Mouse (Mus musculus) heart, embryonic 15.5 days (tissue): Measurements from ENCODE around the gene Nrxn2. TPM values are rescaled to one million over a fixed set of nuclear protein-coding genes. Genes with fewer than 3 reads are reported as not detected.

ENCODE experiments used
- ATAC-seq: fragments of 200-750 bp; cut with Nextera tagmentation; replicated peaks from 2 replicates; pipeline ENCODE4 v1.8.0; 2017; ENCODE audit warnings: low read depth, moderate TSS enrichment; ENCODE audit not compliant: insufficient number of reproducible peaks, insufficient read depth, low FRiP score
- H3K27ac ChIP-seq: fragments of 300-500 bp; sonication (generic); 2 replicates; pipeline ENCODE4 v1.5.1; 2015; ENCODE audit warnings: mild to moderate bottlenecking, inconsistent platforms
- H3K27me3 ChIP-seq: fragments of 300-500 bp; sonication (generic); 2 replicates; pipeline ENCODE4 v1.6.1; 2015; ENCODE audit warnings: inconsistent platforms
- H3K36me3 ChIP-seq: fragments of 300-500 bp; sonication (generic); 2 replicates; pipeline ENCODE4 v1.6.1; 2015; ENCODE audit warnings: mild to moderate bottlenecking, inconsistent platforms
- H3K4me1 ChIP-seq: fragments of 300-500 bp; sonication (generic); replicated peaks from 2 replicates; pipeline ENCODE4 v1.6.1; 2015; ENCODE audit warnings: inconsistent platforms
- H3K4me2 ChIP-seq: fragments of 300-500 bp; sonication (generic); 2 replicates; pipeline ENCODE4 v1.6.1; 2015; ENCODE audit warnings: inconsistent platforms, mild to moderate bottlenecking, moderate library complexity
- H3K4me3 ChIP-seq: fragments of 300-500 bp; sonication (generic); 2 replicates; pipeline ENCODE4 v1.5.1; 2015; ENCODE audit warnings: mild to moderate bottlenecking, inconsistent platforms
- H3K9ac ChIP-seq: fragments of 300-500 bp; sonication (generic); 2 replicates; pipeline ENCODE4 v1.6.1; 2015; ENCODE audit warnings: mild to moderate bottlenecking, inconsistent platforms
- H3K9me3 ChIP-seq: fragments of 300-500 bp; sonication (generic); replicated peaks from 2 replicates; pipeline ENCODE4 v1.6.1; 2016; ENCODE audit warnings: inconsistent platforms
- WGBS: fragments of 180-500 bp; shearing (Covaris S2); methylation state at CpG from one replicate; pipeline ENCODE4 v1.1.7; 2015; ENCODE audit warnings: mixed read lengths; 5-methylcytosine and 5-hydroxymethylcytosine counted together
- polyA plus RNA-seq: library from polyadenylated mRNA; unstranded; fragments of >200 nt; fragmentation: Nextera tagmentation; extraction: Ambion mirVana; gene quantifications from 2 replicates; pipeline ENCODE4 v1.2.1, GENCODE M21; 2015

Gene Nrxn2
- polyA plus RNA-seq, 1 experiment from 2014 or later, result 0.60 TPM

DNA sequence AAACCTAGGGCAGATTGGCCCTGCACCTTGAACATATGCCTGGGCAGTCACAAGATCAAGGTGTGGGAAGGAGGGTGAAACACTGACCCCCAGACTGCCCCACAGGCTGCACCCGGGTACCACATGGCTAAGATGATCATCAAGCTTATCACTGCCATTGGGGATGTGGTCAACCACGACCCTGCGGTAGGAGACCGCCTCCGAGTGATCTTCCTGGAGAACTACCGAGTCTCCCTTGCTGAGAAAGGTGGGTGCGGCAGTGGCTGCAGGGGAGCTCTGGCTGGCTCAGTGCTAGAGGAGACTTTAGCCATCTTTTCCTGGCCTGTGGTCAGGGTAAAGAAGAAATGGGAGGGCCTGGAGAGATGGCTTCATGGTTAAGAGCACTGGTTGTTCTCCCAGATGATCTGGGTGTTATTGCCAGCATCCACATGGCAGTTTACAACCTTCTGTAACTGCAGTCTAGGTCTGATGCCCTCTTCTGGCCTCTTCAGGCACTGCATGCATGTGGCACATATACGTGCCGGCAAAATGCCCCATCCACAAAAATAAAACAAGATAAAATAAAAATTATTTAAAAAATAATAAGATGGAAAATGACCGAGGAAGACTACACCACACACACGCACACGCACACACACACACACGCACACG lies 25.7 kb upstream of the Nrxn2 start:
- ATAC-seq, result no peak
- no peak overlapping the region for H3K27ac ChIP-seq
- H3K4me3 ChIP-seq, result no peak overlapping the region
- WGBS, result 92% methylated on average over 14 of the region's 14 CpGs
- peaks cover 48% of the 10 kb centered on the region for H3K36me3 ChIP-seq
- H3K4me2 ChIP-seq, result no peak overlapping the region
- peaks cover 4% of the 10 kb centered on the region for H3K4me1 ChIP-seq
- no peaks in the 10 kb centered on the region for H3K9me3 ChIP-seq
- no peak overlapping the region for H3K9ac ChIP-seq
- H3K27me3 ChIP-seq, result no peaks in the 10 kb centered on the region

DNA sequence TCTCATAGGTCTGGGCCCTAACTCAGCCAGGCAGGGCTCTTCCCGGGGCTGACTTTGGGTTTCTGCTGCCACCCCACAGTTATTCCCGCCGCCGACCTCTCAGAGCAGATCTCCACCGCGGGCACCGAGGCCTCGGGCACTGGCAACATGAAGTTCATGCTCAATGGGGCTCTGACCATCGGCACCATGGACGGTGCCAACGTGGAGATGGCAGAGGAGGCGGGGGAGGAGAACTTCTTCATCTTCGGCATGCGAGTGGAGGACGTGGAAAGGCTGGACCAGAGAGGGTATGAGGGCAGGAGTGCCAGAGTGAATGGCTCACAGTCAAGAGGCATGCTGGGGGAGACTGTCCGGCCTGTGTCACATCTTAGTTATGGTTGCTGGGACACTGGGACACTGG lies 24.9 kb upstream of the Nrxn2 start:
- no peaks in the 10 kb centered on the region for H3K27me3 ChIP-seq
- no peak overlapping the region for H3K27ac ChIP-seq
- no peak overlapping the region for H3K4me3 ChIP-seq
- H3K4me1 ChIP-seq, result peaks cover 9% of the 10 kb centered on the region
- no peaks in the 10 kb centered on the region for H3K9me3 ChIP-seq
- H3K36me3 ChIP-seq, result peaks cover 48% of the 10 kb centered on the region
- no peak for ATAC-seq
- no peak overlapping the region for H3K9ac ChIP-seq
- no peak overlapping the region for H3K4me2 ChIP-seq
- WGBS, result 86% methylated on average over 16 of the region's 16 CpGs

DNA sequence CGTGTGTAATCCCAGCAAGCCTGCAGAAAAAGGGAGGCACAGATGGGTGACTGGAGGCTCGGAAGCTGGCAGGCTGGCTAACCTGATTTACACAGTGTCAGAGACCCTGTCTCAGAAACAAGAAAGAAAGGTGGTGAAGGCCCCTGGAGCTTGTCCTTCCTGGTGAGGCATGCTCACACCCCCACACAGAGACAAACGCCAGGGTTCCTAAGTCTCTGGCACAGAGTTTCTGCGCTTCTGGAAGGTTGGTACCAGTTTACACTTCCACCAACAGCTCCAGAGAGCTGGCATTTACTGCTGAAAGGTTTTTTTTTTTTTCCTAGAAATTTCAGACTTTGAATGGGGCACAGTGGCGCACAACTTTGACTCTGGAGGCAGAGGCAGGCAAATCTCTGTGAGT lies 22.3 kb upstream of the Nrxn2 start:
- Histone ChIP-seq H3K4me3 (no peak overlapping the region), H3K4me2 (no peak overlapping the region), H3K27me3 (no peaks in the 10 kb centered on the region), H3K4me1 (peaks cover 30% of the 10 kb centered on the region), H3K27ac (no peak overlapping the region), H3K9me3 (no peaks in the 10 kb centered on the region), H3K9ac (no peak overlapping the region), H3K36me3 (peaks cover 33% of the 10 kb centered on the region)
- WGBS, result 89% methylated on average over 5 of the region's 5 CpGs
- no peak for ATAC-seq

DNA sequence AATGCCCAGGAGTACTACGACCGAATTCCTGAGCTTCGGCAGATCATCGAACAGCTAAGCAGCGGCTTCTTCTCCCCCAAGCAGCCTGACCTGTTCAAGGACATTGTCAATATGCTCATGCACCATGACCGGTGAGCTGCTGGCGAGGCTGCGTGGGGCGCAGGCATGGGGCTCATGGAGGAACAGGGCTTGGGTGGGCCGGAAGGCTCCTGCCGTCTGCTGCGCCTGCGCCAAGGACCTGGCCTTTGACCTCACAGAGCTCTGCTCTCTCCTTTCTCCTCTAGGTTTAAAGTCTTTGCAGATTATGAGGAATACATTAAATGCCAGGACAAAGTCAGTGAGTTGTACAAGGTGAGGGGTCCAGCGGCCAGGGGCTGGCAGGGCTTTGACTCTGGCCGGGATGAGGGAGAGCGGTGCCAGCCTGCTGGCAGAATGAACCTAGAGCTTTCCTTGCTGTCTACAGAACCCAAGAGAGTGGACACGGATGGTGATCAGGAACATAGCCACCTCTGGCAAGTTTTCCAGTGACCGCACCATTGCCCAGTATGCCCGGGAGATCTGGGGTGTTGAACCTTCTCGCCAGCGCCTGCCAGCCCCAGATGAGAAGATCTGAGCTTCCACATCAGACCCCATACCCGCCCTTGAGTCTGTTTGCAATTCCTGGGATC lies 20.8 kb upstream of the Nrxn2 start:
- WGBS, result 84% methylated on average over 22 of the region's 22 CpGs
- H3K36me3 ChIP-seq, result peaks cover 18% of the 10 kb centered on the region
- H3K27me3 ChIP-seq, result peaks cover 9% of the 10 kb centered on the region; the same call in 1 of the 2 replicates
- no peak for ATAC-seq
- H3K4me2 ChIP-seq, result peak overlapping the region; percentile 100; the same call in 1 of the 2 replicates
- no peaks in the 10 kb centered on the region for H3K9me3 ChIP-seq
- H3K4me1 ChIP-seq, result peaks cover 38% of the 10 kb centered on the region
- no peak overlapping the region for H3K9ac ChIP-seq
- H3K4me3 ChIP-seq, result no peak overlapping the region
- H3K27ac ChIP-seq, result 0 out of 2 replicates have a peak overlapping the region, but pooled peaks have one; percentile 74

DNA sequence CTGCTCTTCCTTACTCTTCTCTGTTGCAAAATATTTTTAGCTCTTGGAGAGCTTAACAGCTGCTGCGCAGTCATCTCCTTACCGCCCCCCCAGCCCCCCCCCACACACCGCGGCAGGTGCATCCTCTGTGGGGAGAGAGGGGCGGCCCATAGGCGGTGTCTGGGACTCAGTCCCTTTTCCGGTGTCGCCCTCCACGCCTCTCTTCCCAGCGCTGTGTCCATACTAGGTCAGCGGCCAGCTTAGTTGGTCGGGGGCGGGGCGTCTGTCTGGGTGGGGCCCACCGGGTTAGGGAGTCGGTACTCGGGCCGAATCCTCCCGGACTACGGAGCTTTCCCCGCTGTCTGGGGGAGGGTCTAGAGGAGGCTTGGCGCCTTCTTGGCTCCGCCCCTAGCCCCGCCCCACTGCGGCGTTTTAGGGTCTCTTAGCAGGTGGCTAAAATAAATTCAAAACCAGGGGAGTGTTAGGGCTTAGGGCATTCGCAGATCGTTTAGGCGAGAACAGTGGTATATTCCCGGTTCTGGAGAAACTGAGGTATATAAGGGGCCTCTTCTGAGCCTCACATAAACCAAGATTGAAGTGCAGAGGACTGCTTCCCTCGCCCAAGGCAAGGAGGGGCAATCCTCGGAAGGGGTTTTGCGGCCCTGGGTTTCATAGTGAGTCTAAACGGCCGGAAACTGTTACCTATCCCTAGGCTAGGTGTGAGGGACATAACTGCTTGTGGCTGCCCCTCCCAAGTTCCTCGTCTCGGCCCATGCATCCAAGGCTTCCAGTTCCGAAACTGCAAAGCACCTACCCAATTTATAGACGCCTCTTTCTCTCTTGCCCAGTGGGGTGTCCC lies 19.9 kb upstream of the Nrxn2 start:
- peaks cover 38% of the 10 kb centered on the region for H3K4me1 ChIP-seq
- peaks cover 9% of the 10 kb centered on the region; the same call in 1 of the 2 replicates for H3K36me3 ChIP-seq
- H3K27me3 ChIP-seq, result peaks cover 16% of the 10 kb centered on the region; the same call in 1 of the 2 replicates
- peak; percentile 62 for ATAC-seq
- H3K27ac ChIP-seq, result peak overlapping the region; percentile 74
- H3K9ac ChIP-seq, result peak overlapping the region; percentile 72
- no peaks in the 10 kb centered on the region for H3K9me3 ChIP-seq
- H3K4me2 ChIP-seq, result peak overlapping the region; percentile 100
- WGBS, result under 1% methylated on average over 39 of the region's 39 CpGs
- H3K4me3 ChIP-seq, result peak overlapping the region; percentile 69

DNA sequence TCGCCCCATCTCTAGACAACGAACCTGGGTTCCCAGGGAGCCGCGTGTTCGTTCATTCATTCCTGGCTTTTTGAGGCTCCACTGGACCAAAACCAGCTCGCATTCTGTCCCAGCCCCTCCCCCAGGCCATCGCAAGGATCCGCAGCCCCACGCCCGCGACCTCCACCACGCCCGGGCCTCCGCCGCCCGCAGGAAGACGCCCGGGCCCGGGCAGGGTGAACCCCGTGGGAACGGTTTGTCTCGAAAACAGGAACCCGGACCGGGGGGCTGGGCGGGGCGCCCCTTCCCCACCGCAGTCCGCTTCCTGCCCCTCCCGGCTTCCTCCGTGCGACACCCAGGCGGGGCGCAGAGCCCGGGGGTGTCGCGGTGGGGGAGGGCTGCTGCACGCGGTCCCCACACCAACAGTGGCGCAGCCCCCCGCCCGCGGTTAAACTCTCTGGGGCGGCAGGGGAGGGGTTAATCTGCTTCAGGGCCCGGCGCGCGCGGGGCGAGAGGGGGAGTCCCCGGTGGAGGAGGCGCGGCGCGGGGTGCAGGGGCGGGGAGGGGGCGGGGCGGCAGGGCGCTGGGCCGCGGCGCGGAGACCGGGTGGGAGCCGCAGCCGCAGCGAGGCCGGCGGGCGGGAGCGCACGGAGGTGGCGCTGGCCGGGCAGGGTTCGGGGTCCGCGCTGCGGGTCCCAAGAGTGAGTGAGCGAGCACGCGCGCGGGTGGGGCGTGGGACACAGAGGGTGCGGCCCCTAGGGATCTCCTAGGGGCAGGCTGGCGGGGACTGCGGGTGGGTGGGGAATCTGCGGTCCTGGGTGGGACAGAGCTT lies 19.0 kb upstream of the Nrxn2 start, which contains the start of gene Rasgrp2:
TSS of gene Rasgrp2 (plus strand) at position 56 of the 811 bp plus-strand sequence.
- ATAC-seq, result 0 out of 2 replicates have a peak, but pooled peaks have one; percentile 0

DNA sequence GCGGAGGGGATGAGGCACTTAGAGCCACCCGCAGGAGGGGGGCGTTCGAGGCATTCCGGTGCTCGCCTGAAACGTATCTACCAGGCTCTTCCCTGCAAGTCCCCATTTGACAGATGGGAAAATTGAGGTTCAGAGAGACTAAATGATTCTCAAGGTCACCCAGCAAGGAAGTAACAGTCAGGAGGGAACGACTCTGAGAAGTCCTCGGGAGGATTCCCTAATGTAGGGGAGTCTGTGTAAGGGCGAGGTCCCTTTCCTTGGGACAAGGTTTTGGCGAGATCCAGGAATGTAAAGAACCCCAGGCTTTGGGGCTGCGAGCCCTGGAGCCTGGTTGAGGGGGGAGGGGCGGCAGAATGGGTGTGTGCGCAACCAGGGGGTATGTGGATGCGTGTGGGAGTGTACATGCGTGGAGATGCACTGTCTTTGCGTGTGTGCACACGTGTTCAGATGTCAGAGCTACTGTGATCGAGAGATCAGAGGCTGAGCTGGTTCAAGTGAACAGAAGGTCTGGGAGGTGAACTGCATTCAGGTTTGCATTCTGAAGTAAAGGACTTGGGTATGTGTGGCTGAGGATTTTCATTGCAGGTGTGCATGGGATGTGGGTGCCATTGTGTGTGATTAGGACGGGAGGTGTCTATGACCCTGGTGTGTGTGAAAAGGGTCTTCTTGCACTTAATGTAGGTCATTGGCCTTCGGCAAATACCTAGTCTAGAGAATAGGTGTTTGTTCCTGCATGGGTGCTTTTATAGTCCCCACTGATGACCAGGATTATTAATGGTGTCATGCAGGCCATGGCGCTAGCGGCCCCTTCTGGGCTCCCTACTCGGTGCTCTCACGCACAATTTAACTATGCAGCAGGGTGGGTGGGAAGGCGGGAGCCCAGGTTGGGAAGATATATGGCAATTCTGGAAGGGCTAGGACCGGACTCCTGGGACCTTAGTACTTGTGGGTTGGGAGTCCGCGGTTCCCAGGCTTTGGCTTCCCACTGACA lies 18.1 kb upstream of the Nrxn2 start:
- Histone ChIP-seq H3K4me2 (peak overlapping the region; percentile 100), H3K4me3 (peak overlapping the region; percentile 69), H3K9me3 (no peaks in the 10 kb centered on the region), H3K4me1 (peaks cover 38% of the 10 kb centered on the region), H3K9ac (peak overlapping the region; percentile 72), H3K27me3 (peaks cover 18% of the 10 kb centered on the region; the same call in 1 of the 2 replicates), H3K36me3 (peaks cover 3% of the 10 kb centered on the region; the same call in 1 of the 2 replicates), H3K27ac (peak overlapping the region; percentile 74)
- 2% methylated on average over 29 of the region's 29 CpGs for WGBS
- peak; percentile 2; the same call in 1 of the 2 replicates for ATAC-seq

More for the DNA sequence above, 19.0 kb upstream of the Nrxn2 start, which contains the start of gene Rasgrp2:
- peaks cover 18% of the 10 kb centered on the region; the same call in 1 of the 2 replicates for H3K27me3 ChIP-seq
- H3K36me3 ChIP-seq, result peaks cover 4% of the 10 kb centered on the region; the same call in 1 of the 2 replicates
- H3K4me3 ChIP-seq, result peak within 1 kb of the TSS; percentile 69
- peak within 1 kb of the TSS; percentile 74 for H3K27ac ChIP-seq
- peak within 1 kb of the TSS; percentile 72 for H3K9ac ChIP-seq
- peaks cover 38% of the 10 kb centered on the region for H3K4me1 ChIP-seq
- peak within 1 kb of the TSS; percentile 100 for H3K4me2 ChIP-seq
- under 1% methylated on average over 86 of the region's 87 CpGs for WGBS
- H3K9me3 ChIP-seq, result no peaks in the 10 kb centered on the region

DNA sequence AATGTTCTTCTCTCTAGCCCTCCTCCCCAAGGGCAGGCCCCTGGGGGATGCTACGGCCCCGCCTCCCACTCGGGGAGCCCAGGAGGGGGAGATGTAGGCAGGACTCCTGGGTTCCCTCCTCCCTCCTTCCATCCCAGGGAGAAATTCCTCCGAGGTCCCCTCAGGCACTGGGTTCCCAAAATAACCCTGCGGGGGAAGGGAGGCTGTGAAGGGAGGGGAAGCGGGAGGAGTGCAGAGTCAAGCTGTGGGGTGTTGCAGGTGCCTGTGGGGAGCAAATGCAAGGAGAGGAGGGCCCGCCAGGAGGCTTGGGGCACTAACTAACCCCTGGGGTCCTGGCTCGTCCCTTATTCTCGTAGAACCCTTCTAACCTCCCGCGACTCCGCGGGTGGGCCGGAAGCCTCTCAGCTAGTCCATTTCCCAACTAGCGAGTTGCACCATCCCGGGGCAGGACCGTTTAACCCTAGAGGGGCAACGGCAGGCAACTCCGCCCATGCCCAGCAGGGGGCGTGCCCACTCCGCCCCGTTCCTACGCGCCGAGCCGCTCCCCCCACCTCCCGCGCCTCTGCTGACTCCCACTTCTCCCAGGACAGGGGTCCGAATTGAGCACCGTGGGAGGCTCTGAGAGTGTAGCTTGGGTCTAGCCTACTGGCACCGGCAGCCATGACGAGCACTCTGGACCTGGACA lies 17.3 kb upstream of the Nrxn2 start:
- Histone ChIP-seq H3K27me3 (peaks cover 18% of the 10 kb centered on the region; the same call in 1 of the 2 replicates), H3K4me1 (peaks cover 38% of the 10 kb centered on the region), H3K9ac (peak overlapping the region; percentile 46), H3K4me3 (peak overlapping the region; percentile 69), H3K36me3 (peaks cover 1% of the 10 kb centered on the region; the same call in 1 of the 2 replicates), H3K9me3 (no peaks in the 10 kb centered on the region), H3K4me2 (peak overlapping the region; percentile 100), H3K27ac (peak overlapping the region; percentile 74)
- WGBS, result under 1% methylated on average over 32 of the region's 32 CpGs
- ATAC-seq, result peak; percentile 25

DNA sequence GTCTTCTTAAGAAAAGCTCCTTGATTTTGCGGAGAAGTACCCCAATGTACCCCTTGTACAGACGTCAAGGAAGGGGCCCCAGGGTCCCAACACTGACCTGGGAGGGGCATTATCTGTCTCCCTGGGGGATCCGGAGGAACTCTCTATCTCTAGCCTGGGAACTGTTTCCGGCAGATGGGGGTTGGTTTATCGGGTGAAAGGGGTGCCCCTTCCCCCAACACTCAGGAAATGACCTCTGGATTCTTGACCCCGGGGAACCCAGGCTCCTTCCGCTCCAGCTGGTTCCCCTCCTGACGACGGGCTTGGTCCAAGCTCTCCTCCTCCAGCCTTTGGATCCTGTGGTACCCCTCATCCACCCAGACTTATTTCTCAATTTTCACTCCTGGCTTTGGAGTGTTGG lies 16.6 kb upstream of the Nrxn2 start:
- Histone ChIP-seq H3K36me3 (no peaks in the 10 kb centered on the region; the same call in 1 of the 2 replicates), H3K9me3 (no peaks in the 10 kb centered on the region), H3K4me3 (peak overlapping the region; percentile 69), H3K4me1 (peaks cover 38% of the 10 kb centered on the region), H3K4me2 (peak overlapping the region; percentile 100), H3K9ac (peak overlapping the region; percentile 46), H3K27me3 (peaks cover 18% of the 10 kb centered on the region; the same call in 1 of the 2 replicates), H3K27ac (peak overlapping the region; percentile 74; the same call in 1 of the 2 replicates)
- 11% methylated on average over 9 of the region's 9 CpGs for WGBS
- no peak for ATAC-seq
